Mouse (Mus musculus) heart, postnatal 4 days (tissue): ENCODE results near the gene Hat1. TPM values are rescaled to one million over a fixed set of nuclear protein-coding genes. Genes with fewer than 3 reads are reported as not detected.

Experiments
- DNase-seq: peaks from one replicate; pipeline ENCODE4 v3.0.0; 2021
- total RNA-seq, 2 experiments: library from RNA; stranded (reverse); gene quantifications; 2 replicates each; pipeline ENCODE4 v1.2.3; 2021

Hat1 gene
- total RNA-seq, 2 experiments from 2014 or later, result 75.3 to 76.0 TPM

GRCm38 (mm10) chr2:71466103-71466502, 77.3 kb downstream of the Hat1 start:
- no peak for DNase-seq

DNA sequence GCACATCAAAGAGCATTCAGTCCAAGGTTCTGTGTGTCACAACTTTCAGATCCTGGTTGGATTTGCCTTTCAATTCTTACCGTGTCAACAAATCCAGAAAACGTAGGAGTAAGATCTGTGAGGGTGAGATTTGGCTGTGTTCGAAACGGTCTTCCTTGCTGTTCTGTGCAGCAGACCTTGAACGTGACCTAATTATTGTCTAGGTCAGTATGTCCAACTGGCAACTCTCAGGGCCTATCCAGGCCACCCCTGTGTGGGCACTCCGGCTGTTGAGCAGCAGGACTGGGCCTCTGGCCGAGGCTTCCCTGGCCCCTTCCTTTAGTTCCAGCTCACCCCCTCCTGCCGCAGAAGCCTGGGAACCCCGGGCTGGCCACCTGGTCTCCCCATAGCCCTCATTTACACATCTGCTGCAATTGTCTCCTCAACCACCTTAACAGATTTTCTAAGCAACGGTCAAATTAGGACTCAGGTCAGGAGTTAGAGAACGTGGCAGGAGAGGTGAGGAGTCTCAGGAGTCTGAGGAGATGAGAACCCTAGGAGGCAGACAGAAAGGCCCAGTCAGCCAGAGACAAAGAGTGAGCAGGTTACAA, 78.2 kb downstream of the Hat1 start:
- no peak for DNase-seq

DNA sequence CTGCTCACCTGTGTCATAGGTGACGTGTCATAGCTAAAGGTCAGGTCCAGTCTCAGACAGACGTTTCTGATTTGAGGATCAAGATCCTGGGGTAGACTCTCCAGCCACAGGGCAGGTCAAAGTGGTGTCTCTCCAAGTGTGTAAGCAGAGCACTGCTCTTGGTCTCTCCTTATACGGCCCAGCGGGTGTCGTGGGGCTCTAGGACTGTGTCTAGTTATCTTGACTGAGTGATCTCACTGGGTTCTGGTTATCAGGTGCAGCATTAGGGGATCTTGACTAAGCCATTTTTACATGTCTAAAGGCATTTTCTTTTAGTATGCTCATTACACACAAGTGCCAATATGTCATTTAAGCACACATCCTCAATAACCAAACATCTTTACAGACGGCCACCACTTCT, 82.3 kb downstream of the Hat1 start:
- no peak for DNase-seq

DNA sequence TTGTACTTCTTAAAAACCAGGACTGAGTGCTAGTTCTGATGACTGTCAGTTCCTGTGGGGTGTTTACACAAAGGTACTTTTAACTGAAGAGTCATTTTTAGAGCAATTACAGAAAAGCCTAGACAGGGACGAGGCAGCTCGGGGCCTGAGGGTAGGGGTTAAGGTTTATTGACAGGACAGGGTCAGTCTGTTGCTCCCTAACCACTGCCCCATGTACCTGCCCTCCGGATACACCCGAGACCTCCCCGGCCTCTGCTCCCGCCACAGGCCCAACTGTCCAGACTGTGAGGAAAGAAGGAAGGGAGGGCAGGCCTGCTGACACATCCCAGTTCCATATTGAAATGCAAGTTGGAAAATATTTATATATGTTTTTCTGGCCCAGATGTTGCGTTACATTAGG, 85.1 kb downstream of the Hat1 start:
- no peak for DNase-seq

- DNase-seq, result no peak
These were observed 85.6 kb downstream of the Hat1 start for GRCm38 (mm10) chr2:71474345-71474744.

GRCm38 (mm10) chr2:71475311-71475710, 86.6 kb downstream of the Hat1 start:
- DNase-seq, result no peak

- DNase-seq, result no peak
These were observed 87.0 kb downstream of the Hat1 start for GRCm38 (mm10) chr2:71475760-71476159.

DNA sequence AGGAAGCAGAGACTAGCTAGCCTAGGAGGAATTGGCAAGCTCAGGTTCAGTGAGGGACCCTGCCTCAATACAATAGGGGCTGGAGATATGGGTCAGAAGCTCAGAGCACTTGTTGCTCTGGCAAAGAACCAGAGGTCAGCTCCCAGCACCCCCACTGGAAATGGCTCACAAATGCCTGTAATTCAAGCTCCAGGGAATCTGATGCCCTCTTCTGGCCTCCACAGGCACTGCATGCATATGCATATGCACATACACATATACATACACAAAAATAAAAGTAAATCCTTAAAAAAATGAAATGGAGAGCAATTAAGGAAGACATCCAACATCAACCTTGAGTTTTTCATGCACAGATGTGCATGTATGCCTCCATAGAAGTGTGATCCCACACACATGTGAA, 89.0 kb downstream of the Hat1 start:
- no peak for DNase-seq

DNA sequence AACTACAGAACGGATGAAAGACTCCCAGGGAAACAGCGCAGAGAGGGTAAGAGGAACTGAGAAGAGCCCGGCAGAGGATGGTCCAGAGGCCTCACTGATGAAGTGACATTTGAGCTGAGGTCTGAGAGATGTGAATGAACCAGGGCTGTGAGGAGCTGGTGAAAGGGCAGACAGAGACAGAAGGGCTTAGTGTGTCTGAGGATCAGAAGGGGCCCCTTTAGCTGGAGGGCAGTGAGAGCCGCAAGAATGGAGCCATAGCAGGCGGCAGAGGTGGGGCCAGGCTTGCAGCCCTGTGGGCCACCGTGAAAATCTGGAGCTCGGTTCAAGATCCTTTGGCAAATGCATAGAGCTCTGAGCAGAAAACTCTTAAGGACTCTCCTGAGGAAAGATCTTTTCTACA, 91.2 kb downstream of the Hat1 start:
- no peak for DNase-seq

- DNase-seq, result no peak
These were observed 93.1 kb downstream of the Hat1 start for GRCm38 (mm10) chr2:71481825-71482224.

GRCm38 (mm10) chr2:71483046-71483716, 94.4 kb downstream of the Hat1 start:
- no peak for DNase-seq

DNA sequence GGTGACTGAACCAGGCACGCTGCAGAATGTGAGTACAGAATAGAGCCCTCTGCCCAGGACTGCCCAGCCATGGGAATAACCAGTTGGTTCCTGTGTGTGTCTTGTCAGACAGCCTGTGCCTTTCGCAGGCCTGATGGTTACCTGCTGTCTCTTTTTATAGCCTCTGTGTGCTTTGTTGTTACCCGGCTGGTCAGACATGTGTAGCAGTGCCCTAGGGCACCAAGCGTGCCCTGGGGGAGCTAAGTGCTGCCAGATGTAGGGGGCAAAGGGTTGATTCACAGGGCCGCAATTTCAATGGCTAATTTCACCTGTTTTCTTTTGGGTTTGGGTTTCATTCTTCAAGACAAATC, 94.9 kb downstream of the Hat1 start:
- no peak for DNase-seq

Other genes with a start within 250 kb of the Hat1 start
- gene Dync1i2, start 177.3 kb upstream of the Hat1 start, total RNA-seq, result 10 to 100 TPM; 96.0 to 99.1 TPM
- gene Slc25a12, start 21.2 kb upstream of the Hat1 start, total RNA-seq, result 100 to 1,000 TPM; 175 to 176 TPM
- gene Metap1d, start 64.3 kb downstream of the Hat1 start, total RNA-seq, result 10 to 100 TPM; 35.1 to 37.1 TPM
- under 1 TPM; 0.14 to 0.43 TPM for gene Dlx1, start 139.2 kb downstream of the Hat1 start, total RNA-seq
- under 1 TPM in 1 of 2 experiments, not detected in 1; 0.11 TPM for gene Dlx2, start 157.8 kb downstream of the Hat1 start, total RNA-seq